Mouse (Mus musculus) stomach, postnatal 0 days (tissue): ENCODE results near the gene Acsl4. TPM values are rescaled to one million over a fixed set of nuclear protein-coding genes. Genes with fewer than 3 reads are reported as not detected.

ENCODE experiments used
- ATAC-seq: fragments of 200-750 bp; cut with Nextera tagmentation; 2 replicates; pipeline ENCODE4 v1.8.0; 2017; ENCODE audit not compliant: low FRiP score, low TSS enrichment
- DNase-seq: peaks from one replicate; pipeline ENCODE4 v3.0.0-alpha.2; 2016; ENCODE audit warnings: low spot score
- H3K27ac ChIP-seq: fragments of 300-500 bp; sonication (generic); replicated peaks from 2 replicates; pipeline ENCODE4 v1.5.1; 2014; ENCODE audit warnings: mild to moderate bottlenecking, control low read depth
- H3K27me3 ChIP-seq: fragments of 300-500 bp; sonication (generic); 2 replicates; pipeline ENCODE4 v1.6.1; 2014; ENCODE audit warnings: low read length; ENCODE audit not compliant: control insufficient read depth, insufficient read depth
- H3K36me3 ChIP-seq: fragments of 300-500 bp; sonication (generic); 2 replicates; pipeline ENCODE4 v1.6.1; 2014; ENCODE audit warnings: low read length, mixed read lengths; ENCODE audit not compliant: control insufficient read depth, insufficient read depth
- H3K4me1 ChIP-seq: fragments of 300-500 bp; sonication (generic); replicated peaks from 2 replicates; pipeline ENCODE4 v1.6.1; 2014; ENCODE audit warnings: antibody characterized with exemption; ENCODE audit not compliant: control insufficient read depth, insufficient read depth
- H3K4me2 ChIP-seq: fragments of 300-500 bp; sonication (generic); replicated peaks from 2 replicates; pipeline ENCODE4 v1.6.1; 2014; ENCODE audit warnings: low read depth, mild to moderate bottlenecking, control low read depth, moderate library complexity
- H3K4me3 ChIP-seq: fragments of 300-500 bp; sonication (generic); 2 replicates; pipeline ENCODE4 v1.5.1; 2014; ENCODE audit warnings: low read depth, low read length, control low read depth
- H3K9ac ChIP-seq: fragments of 300-500 bp; sonication (generic); 2 replicates; pipeline ENCODE4 v1.6.1; 2014; ENCODE audit warnings: mild to moderate bottlenecking, low read length, control low read depth, mixed read lengths
- H3K9me3 ChIP-seq: fragments of 300-500 bp; sonication (generic); 2 replicates; pipeline ENCODE4 v1.6.1; 2016; ENCODE audit warnings: low read length; ENCODE audit not compliant: control insufficient read depth
- CTCF ChIP-seq: IDR thresholded peaks from 2 replicates; pipeline ENCODE4 v1.5.1; 2016; ENCODE audit warnings: antibody characterized with exemption, low read depth, mild to moderate bottlenecking, moderate library complexity
- EP300 ChIP-seq: optimal IDR thresholded peaks from 2 replicates; pipeline ENCODE3; 2016; ENCODE audit warnings: antibody characterized with exemption
- WGBS: fragments of 180-500 bp; shearing (Covaris S2); extraction: QIAGEN DNeasy Blood & Tissue Kit; methylation state at CpG from one replicate; pipeline ENCODE4 v1.1.7; 2014; 5-methylcytosine and 5-hydroxymethylcytosine counted together
- polyA plus RNA-seq: library from polyadenylated mRNA; unstranded; fragments of >200 nt; fragmentation: Nextera tagmentation; extraction: Ambion mirVana; gene quantifications from 2 replicates; pipeline ENCODE4 v1.2.1, GENCODE M21; 2015

Acsl4 gene
- polyA plus RNA-seq, 1 experiment from 2014 or later, result 9.1 TPM

DNA sequence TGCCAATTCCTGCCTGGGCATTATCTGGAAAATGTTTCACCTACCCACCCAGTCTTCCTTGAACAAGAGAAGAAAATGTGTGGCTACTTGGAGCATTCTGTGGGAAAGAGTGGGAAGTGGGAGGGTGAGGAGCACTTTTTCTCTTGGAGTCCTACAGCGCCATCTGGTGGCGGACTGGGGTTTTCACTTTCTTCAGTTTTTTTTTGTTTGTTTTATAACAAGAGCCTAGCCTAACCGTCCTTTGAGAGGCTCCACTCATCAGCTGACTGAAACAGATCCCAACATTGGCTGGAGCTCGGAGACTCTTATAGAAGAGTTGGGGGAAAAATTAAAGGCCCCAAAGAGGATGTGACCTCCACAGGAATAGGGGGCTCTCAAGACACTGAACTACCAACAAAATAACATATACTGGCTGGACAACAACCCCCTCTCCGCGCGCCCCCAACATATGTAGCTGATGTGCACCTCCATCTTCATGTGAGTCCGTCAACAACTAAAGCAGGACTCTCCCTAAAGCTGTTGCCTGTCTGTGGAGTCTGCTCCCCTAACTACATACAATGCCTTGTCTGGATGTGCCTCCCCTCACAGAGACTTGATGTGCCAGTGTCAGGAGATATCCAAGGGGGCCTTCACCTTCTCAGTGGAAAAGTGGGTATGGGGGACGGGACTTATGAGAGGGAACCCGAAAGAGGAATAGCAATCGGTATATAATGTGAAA, 75.9 kb downstream of the Acsl4 start:
- 54% methylated on average over 11 of the region's 11 CpGs for WGBS
- H3K9me3 ChIP-seq, result no peaks in the 10 kb centered on the region
- TF ChIP-seq EP300, result no peak
- peak; percentile 82 for TF ChIP-seq CTCF
- no peak overlapping the region for H3K27ac ChIP-seq
- H3K36me3 ChIP-seq, result no peaks in the 10 kb centered on the region
- H3K4me1 ChIP-seq, result no peaks in the 10 kb centered on the region
- no peaks in the 10 kb centered on the region for H3K27me3 ChIP-seq
- ATAC-seq, result peak; percentile 42; the same call in 1 of the 2 replicates
- no peak overlapping the region for H3K9ac ChIP-seq
- no peak overlapping the region for H3K4me2 ChIP-seq
- DNase-seq, result peak; percentile 68
- no peak overlapping the region for H3K4me3 ChIP-seq

DNA sequence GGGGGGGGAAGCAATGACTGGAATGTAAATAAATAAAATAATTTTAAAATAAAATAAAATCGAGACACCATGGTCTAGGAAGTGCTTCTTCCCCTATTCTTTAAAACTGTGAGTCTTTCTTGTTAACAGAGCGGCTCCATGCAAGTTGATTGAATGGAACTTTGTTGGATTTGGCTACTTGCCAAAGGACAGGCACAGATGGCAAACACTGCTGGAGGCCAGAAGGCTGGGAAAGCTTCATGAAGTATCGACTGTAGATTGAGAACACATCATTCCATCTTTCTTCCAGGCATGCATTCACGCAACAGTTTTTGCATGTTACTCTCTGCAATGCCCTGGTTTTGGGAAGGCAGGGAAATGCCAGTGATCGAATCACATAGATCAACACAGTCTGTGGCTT, 79.9 kb downstream of the Acsl4 start:
- H3K27me3 ChIP-seq, result no peaks in the 10 kb centered on the region
- H3K27ac ChIP-seq, result no peak overlapping the region
- TF ChIP-seq EP300 (no peak), CTCF (no peak)
- no peak overlapping the region for H3K9ac ChIP-seq
- H3K9me3 ChIP-seq, result no peaks in the 10 kb centered on the region
- H3K4me2 ChIP-seq, result no peak overlapping the region
- no peaks in the 10 kb centered on the region for H3K36me3 ChIP-seq
- no peak for ATAC-seq
- H3K4me1 ChIP-seq, result 0 out of 2 replicates have a peak, but pooled peaks cover 2% of the 10 kb centered on the region
- WGBS, result 42% methylated on average over 5 of the region's 5 CpGs
- peak; percentile 19 for DNase-seq
- no peak overlapping the region for H3K4me3 ChIP-seq

DNA sequence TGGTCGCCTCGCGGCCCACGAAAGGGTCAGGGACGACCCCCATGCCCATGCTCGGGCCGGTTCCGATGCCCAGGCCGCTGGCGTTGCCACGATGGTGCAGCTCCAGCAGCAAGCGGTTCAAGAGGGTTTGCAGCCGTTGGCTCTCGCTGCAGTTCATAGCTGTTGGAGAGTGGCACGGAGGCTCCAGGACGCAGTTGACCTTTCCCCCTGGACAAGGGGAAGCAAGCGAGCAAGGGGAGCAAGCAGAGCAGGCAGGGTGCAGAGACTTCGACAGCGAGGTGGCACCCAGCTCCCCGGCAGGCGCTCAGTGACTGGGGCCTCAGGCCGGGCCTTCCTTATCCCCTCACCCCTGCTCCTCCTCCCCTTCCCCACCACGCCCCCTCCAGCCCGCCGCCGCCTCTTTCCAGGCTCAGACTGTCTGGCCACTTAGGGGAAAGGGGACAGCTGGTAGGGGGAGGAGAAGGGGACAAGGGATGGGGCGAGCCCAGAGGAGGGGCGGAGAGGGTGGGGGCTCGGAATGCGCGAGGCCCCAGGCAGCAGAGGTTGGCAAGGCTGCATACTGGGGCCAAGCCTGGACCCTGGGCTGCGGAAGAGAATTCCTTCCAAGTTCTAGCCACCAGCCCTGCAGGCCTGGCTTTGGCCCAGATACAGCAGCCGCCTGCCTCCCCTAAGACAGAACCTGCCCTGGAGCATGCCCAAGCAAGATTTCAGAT, 84.3 kb downstream of the Acsl4 start, which contains the start of gene Kcne1l:
TSS of gene Kcne1l (minus strand) at position 426 of the 713 bp plus-strand sequence.
- 17% methylated on average over 28 of the region's 33 CpGs for WGBS
- Histone ChIP-seq H3K4me1 (0 out of 2 replicates have a peak, but pooled peaks cover 2% of the 10 kb centered on the region), H3K9ac (0 out of 2 replicates have a peak within 1 kb of the TSS, but pooled peaks have one; percentile 13), H3K4me2 (peak within 1 kb of the TSS; percentile 41), H3K27ac (no peak within 1 kb of the TSS), H3K27me3 (no peaks in the 10 kb centered on the region), H3K36me3 (no peaks in the 10 kb centered on the region), H3K9me3 (no peaks in the 10 kb centered on the region), H3K4me3 (peak within 1 kb of the TSS; percentile 20; the same call in 1 of the 2 replicates)
- TF ChIP-seq CTCF, result no peak
- no peak for TF ChIP-seq EP300
- ATAC-seq (peak; percentile 42; the same call in 1 of the 2 replicates), DNase-seq (peak; percentile 17)

DNA sequence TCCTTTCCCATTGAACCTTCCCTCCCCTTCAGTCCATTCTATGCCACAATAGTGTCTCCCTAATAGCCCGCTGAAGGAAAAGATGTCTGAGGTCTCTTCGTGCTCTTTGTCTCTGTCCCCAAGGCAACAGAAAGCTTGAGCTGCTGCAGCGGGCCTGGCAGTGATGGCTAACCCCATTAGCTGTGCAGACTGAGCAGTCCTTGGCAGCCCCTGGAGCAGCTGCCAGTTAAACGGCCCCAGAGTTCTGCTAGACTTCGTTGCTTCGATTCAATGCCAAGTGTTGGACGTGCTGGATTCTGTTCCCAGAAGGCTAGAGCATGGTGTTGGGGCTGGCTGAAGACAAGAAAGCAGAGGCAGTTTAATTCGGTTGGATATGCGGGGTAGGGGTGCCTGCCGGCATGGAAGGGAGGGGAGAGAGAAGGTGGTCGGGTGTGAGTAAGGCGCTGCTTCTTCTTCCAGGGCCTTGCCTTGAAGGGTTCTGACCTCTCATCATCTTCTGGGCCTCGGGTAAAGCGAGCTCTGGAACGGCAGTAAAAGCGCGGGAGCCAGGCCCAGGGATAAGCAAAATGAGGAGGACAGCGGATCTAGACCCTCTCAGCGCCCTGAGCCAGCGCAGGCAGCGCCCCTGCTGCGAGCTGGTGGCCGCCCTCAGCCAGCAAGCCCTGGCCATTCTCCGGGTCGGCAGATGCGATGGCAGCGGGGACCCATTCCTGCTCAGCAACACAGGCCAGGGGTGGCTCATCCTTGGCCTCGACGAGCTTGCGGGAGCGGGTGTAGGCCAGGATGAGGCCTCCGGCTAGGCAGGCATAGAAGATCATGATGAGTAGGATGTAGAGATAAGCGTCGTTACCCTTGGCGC, 85.1 kb downstream of the Acsl4 start:
- WGBS, result 31% methylated on average over 35 of the region's 35 CpGs
- peak; percentile 38; the same call in 1 of the 2 replicates for ATAC-seq
- TF ChIP-seq CTCF (no peak), EP300 (no peak)

DNA sequence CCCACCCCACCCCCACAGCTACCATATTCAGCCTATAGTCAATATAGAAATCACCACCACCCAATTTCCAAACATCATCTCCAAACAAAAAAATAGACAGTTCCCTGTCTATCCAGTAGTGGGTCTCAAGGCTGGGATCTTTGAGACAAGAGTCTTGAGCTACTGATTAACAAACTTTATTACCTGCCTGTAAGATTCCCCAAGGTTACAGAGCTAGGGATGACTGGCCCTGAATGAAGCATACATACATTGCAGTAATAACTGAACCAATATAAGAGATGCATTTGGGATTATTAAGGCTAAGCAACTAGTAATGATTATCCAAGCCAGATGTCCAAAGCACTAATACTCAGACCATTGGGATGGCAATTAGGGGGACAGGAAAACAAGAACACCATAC, 85.7 kb downstream of the Acsl4 start:
- Histone ChIP-seq H3K27ac (no peak overlapping the region), H3K27me3 (no peaks in the 10 kb centered on the region), H3K9me3 (no peaks in the 10 kb centered on the region), H3K4me2 (no peak overlapping the region), H3K36me3 (no peaks in the 10 kb centered on the region), H3K4me3 (no peak overlapping the region), H3K9ac (no peak overlapping the region), H3K4me1 (0 out of 2 replicates have a peak, but pooled peaks cover 2% of the 10 kb centered on the region)
- ATAC-seq, result no peak
- TF ChIP-seq EP300, result no peak
- no peak for DNase-seq

More for the DNA sequence above, 85.1 kb downstream of the Acsl4 start:
- H3K4me2 ChIP-seq, result peak overlapping the region; percentile 41
- H3K36me3 ChIP-seq, result no peaks in the 10 kb centered on the region
- no peak overlapping the region for H3K27ac ChIP-seq
- H3K4me3 ChIP-seq, result 0 out of 2 replicates have a peak overlapping the region, but pooled peaks have one; percentile 20
- H3K27me3 ChIP-seq, result no peaks in the 10 kb centered on the region
- DNase-seq, result no peak
- H3K9ac ChIP-seq, result 0 out of 2 replicates have a peak overlapping the region, but pooled peaks have one; percentile 13
- 0 out of 2 replicates have a peak, but pooled peaks cover 2% of the 10 kb centered on the region for H3K4me1 ChIP-seq
- H3K9me3 ChIP-seq, result no peaks in the 10 kb centered on the region
